Mouse (Mus musculus): Measurements from ENCODE around the gene Clec1b. TPM values are rescaled to one million over a fixed set of nuclear protein-coding genes. Genes with fewer than 3 reads are reported as not detected.

The Clec1b gene
- total RNA-seq (2015) (3.6 and 5.5 TPM in 2 replicates), total RNA-seq (2017) (3.8 and 4.5 TPM in 2 replicates)

DNA sequence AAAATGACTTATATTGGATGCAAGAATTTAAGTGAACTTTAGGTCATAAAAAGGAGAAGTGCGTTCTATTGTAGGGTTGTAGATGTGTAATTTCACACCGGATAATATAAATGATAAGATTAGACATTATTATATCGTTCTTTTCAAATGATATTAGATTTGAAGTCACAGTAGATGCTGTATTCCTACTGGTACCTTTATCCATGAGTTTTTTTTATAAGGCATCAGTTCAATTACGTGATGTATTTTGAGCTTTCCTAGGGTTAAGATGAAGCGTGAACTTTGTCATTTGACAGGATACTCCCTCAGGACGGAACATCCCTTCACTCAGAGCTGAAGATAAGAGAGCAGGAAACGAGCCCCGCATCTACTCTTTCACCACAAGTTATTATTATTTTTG lies at the start of gene Clec1b:
Gene Clec1b, plus strand, starts transcription at position 301 of the 400 bp plus-strand sequence.
- ATAC-seq (ENCODE audit: poor library complexity, severe bottlenecking), result no peak

DNA sequence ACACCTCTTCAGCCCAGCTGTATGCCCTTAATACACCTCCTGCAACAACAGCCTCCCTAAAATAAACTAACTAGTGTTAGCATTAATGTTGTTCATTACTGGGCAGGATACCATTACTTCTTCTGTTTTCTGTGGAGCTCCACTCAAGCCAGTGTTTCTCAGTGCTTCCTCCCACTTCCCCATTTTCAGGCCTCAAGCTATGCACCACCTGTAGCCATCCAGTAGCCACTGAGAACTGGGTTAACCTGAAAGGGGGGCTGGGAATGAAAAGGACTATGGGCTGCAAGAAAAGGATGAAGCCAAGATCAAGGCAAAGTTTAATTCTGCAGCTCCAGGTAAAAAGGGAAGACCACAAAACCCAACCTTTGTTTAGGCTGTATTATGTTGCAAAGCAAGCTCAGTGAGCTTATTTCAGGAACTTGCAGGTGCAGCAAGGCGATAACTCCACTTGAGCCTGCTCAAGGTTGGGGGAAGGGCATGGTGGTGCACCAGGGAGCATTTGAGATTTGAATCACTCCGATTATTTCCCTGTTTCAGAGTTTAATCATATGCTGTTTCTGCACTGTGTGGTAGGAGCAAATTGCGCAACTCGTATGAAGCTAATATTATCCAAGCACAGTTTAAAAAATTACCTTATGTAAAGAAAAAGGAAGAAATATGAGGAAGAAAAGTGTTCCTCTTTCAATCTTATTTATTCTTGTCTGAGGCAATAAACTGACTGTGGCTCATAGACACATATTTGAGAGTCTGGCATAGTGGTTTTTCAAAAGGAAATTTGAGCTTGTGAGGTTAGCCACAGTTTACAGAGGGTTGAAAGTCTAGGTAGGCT lies 47.4 kb upstream of the Clec1b start:
- ATAC-seq (ENCODE audit: poor library complexity, severe bottlenecking), result peak; percentile 86

DNA sequence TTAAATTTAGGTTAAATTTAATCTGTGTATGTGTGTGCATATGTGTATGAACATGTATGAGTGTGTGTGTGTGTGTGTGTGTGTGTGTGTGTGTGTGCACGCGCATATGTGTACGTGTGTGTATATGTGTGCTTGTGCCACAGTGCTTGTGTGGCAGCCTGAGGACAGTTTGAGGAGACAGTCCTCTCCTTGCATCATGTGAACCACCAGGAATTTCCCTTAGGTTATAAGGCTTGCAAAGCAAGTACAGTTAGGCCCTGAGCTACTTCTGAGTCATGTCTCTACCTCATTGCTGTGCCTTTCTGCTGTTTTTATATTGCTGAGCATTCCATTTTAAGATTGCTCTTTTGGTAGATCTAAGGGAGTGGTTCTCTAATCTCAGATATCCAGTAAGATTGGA lies 46.0 kb upstream of the Clec1b start:
- 0 out of 2 replicates have a peak, but pooled peaks have one; percentile 15 for ATAC-seq (ENCODE audit: poor library complexity, severe bottlenecking)

DNA sequence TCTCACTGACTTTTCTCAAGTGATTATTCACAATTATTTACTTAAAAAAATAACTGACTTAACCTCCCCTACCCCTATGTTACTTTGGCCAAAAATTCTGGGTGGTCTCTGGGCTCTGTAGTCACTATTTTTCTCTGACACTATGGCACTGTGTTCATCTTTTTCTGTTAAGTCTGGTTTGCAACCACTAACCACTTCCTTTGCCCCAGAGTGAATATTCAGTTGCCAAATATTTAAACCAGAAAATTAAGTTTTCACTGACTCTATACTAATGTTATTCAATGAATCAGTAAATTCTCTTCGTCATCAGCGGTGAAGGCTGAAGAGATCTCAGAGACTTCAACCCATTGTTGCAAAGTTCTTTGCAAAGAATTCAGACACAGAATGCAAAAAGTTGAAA lies 41.3 kb upstream of the Clec1b start:
- peak; percentile 13; the same call in 1 of the 2 replicates for ATAC-seq (ENCODE audit: poor library complexity, severe bottlenecking)

DNA sequence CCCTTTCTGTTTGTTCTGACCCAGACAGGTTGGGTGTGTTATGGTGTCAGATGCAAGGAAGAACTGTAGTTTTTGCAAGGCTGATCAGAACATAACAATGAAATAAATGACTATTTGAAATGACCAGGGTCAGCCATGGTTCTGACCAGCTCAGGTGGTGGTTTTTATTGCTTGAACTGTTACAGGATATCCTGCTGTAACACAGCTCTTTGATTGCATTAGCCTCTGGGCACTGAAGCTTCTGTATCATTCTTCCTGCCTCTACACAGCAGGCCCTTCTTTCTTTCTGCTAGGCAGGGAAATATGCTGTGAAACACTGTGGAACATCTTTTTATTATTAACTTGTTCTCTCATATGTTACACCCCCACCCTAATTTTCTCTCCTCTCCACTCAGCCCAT lies 40.7 kb upstream of the Clec1b start:
- ATAC-seq (ENCODE audit: poor library complexity, severe bottlenecking), result peak; percentile 80

DNA sequence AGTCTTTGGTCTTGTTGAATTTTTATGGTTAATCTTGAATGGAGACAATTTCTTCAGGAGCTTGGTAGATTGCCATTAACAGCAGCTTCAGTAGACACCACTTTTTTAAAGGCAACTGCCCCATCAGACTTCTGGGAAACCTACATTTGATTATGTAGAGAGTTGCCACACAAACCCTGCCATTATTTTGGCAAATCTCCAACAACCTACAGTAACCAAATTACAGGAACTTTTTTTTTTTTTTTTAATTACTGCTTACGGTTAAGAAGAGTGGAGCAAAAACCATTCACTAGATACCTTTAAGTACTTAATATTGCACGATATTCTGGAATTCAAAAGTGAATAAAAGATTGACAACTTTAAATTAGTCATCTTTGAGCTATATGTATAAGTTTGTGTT lies 37.6 kb upstream of the Clec1b start:
- no peak for ATAC-seq (ENCODE audit: poor library complexity, severe bottlenecking)

DNA sequence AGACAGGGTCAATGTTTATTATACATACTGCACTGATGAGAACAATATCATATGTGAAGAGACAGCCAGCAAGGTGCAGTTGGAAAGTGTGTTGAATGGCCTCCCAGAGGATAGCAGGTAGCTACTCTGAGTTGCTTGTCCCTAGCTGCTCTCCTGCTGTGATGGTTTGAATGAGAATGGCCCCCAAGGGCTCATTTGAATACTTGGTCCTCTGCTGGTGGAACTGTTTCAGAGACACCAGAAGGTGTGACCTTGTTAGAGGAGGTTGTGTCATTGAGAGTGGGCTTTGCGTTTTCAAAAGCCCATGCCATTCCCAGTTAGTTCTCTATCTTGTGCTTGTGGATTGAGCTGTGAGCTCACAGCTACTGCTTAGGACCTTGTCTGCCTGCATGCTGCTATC lies 33.2 kb upstream of the Clec1b start:
- no peak for ATAC-seq (ENCODE audit: poor library complexity, severe bottlenecking)

DNA sequence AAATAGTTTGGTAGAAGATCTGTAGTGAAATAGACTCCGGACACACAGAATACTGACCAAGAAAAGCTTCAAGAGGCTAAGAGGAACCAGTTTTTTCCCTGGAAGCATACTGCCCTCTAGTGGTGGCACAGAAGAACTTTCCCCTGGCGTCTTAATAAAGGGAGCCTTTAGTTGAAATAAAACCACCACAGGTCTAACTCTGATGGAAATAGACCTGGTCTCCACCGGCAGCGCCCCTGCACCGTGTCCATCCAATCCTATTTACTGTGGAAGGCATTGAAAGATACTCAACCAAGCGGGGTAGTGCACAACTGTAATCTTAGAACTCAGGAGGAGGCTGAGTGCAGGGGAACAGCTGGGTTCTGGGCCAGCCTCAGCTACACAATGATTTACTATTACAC lies 31.1 kb upstream of the Clec1b start:
- ATAC-seq (ENCODE audit: poor library complexity, severe bottlenecking), result peak; percentile 78

DNA sequence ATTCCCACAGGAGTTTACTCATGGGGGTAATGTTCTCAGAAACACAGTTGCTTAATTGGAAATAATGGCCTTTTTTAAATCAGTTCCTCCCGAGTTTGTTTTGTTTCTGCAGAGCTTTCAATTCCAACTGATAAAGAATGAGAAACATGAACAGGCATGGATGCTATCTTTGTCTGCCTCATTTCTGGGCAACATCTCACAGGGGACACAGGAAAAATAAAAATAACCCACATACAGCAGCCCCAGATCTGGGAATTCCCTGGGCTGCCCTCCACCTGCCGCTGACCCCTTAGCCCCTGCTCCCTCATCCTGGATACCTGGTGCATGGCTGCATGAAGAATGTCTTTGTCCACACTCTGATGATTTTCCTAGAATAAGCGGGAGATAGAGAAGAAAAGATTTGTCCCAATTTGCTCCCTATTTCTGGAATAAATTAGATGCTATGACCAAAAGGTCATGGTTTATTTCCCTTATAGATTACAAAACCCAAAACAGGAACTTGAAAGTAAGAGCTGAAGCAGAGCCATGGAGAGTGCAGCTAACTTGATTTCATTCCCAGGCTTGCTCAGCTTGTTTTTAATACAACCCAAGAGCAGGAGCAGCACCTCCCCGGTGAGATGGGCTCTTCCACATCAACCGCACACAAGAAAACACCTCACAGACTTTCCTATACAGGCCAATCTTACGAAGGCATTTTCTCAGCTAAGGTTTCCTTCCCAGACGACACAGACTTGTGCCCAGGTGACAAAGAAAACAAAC lies 27.5 kb upstream of the Clec1b start:
- ATAC-seq (ENCODE audit: poor library complexity, severe bottlenecking), result peak; percentile 63

DNA sequence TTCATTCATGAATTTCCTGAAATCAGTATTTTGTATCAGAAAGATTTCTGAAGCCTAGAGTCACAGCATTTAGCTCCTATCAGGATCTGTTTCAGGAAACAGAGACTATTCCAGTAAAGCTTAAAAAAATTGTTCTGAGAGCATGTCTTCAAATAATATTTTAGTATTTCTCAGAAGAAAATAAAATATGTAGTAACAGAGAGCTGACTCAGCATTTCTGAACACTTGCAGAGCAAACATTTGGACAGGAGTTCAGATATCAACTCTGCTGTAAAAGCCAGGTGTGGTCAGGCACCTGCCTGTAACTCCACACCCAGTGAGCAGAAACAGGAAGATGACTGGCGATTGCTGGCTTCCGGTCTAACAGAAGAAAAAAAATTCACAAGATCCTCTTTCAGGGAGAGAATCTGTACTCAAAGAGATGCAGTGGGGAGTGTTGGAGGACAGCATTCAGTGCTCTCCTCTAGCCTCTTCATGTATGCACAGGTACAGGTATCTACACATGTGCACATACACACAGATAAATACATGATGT lies 22.1 kb upstream of the Clec1b start:
- peak; percentile 99 for ATAC-seq (ENCODE audit: poor library complexity, severe bottlenecking)

DNA sequence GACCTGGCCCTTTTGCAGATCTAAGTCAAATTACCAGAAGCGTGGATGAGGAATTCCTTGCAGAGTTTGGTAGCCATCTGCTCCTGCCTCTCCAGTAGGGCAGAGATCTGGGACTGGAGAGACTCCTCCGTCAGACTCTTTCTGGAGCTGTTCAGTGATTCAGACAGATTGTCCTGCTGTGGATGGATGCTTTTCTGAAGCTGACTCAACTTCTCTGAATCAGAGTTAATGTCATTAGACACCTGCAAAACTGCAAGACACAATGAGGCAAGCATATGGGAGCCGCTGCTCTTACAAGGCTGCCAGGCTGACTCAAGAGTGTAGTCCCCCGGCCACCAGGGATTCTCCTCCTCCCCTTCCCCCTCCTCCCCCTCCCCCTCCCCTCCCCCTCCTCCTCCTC lies 16.6 kb upstream of the Clec1b start:
- no peak for ATAC-seq (ENCODE audit: poor library complexity, severe bottlenecking)

DNA sequence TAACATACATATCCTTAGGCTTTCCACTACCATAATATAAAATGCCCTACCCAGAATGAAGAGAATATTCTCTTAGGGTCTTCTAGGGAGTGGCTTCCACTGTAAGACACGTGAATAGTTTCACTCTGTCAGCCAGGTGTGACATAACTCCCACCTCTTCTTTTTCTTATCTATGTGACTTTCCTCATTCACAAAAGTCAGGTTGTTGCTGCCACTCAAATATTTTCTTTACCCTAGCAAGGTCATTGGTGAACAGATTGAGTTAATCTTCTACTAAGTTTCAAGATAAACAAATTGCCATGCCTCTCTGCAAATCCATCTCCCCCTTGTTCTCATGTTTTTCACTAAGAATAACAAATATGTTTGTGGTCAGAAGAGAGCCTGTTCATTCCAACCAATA lies 15.4 kb upstream of the Clec1b start:
- no peak for ATAC-seq (ENCODE audit: poor library complexity, severe bottlenecking)

DNA sequence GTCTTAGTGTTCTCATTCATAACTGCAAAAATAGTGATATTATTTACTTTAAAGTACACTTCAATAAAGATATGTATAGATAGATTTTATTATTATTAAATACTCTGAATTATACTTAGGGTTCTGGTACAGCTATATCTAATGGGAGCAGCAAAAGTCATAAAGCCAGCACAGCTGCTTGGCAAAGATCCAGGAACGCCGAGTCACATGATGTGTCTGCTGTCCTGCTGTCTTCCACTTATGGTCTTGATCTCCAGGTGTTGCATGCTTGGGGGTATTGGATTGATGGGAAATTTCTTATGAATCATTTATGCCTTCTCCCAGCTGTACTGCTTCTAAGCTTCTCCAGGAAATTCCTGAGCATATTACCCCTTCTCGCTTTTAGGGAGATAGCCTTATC lies 13.6 kb upstream of the Clec1b start:
- ATAC-seq (ENCODE audit: poor library complexity, severe bottlenecking), result no peak

DNA sequence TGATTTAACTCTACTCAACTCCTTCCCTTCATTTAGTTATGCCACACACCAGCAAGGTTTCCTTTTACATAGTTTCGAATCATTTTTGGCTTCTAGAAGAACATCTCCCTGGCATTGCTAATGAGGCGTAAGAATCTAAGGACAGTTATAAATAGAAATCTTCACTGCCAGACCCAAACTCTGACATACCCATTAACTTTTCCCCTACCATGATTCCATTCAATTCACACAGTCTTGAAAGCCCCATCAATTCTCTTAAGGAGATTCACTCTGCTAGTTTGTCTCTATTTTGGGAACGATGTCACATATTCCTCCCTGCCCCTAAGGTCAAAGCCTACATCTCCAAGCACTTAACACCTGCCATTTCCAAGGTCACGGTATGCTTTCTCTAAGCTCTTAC lies 12.1 kb upstream of the Clec1b start:
- no peak for ATAC-seq (ENCODE audit: poor library complexity, severe bottlenecking)

DNA sequence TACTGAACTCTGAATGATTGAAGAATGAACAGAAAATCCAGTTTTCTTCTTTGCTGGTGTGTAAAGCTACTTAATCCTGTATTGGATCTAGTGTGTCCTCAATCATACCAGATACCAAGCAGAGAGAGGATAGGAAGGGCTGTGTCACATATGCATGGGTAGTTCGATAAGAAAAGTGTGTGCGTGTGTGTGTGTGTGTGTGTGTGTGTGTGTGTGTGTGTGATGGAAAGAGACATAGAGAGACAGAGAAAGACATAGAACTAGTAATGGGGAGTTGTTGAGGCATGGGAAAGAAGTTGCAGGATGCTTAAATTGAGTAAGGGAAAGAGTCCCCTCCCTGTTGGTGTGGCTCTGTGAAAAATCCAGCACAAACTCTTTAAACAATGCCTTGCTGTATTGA lies 11.3 kb upstream of the Clec1b start, which contains the start of gene Clec12b:
Gene Clec12b, minus strand, starts transcription at position 101 of the 400 bp plus-strand sequence.
- ATAC-seq (ENCODE audit: poor library complexity, severe bottlenecking), result no peak

DNA sequence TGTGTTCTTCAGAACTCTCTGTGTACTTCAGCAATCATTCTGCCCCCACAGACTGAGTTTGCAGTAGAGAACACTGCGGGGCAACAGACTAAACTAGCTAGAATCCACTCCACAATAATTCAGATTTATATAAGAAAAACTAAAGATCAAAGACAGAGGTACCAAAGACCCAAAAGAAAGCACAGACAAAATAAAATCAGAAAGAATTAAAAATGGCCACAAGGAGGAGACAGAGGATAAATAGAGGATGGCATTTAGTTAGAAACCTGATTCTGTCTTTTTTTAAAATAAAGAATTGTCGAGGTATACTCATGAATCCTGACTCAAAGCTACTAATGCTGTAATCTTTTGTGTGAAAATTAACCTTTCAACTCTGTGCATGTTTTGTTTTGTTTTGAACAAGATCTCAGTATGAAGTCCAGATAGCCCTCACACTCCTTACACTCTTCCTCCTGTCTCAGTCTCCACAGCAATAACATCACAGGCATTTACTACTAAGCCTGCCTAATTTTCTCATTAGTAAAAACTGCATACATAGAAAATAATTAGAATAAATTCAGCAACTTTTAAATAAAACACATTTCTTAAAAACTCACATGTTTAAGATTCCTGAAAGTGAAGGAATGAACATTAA lies 3.9 kb upstream of the Clec1b start:
- ATAC-seq (ENCODE audit: poor library complexity, severe bottlenecking), result peak; percentile 60

DNA sequence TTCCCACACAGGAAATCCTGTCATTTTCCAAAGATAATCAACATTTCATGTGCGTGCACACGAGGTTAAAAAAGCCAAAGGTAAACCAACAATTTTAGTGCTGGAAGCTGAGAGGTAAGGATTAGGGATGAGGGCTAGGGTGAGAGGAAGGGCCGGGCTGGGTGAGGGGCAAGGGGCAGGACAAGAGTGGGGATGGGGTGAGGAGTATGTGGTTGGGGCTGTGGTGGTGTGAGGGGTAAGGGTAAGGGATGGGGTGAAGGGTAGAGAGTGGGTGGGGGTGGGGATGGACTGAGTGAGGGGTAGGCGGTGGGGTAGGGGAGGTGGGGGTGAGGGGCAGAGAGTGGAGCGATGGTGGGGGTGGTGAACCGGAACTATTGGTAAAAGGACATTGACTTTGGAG lies 3.4 kb upstream of the Clec1b start:
- ATAC-seq (ENCODE audit: poor library complexity, severe bottlenecking), result no peak

DNA sequence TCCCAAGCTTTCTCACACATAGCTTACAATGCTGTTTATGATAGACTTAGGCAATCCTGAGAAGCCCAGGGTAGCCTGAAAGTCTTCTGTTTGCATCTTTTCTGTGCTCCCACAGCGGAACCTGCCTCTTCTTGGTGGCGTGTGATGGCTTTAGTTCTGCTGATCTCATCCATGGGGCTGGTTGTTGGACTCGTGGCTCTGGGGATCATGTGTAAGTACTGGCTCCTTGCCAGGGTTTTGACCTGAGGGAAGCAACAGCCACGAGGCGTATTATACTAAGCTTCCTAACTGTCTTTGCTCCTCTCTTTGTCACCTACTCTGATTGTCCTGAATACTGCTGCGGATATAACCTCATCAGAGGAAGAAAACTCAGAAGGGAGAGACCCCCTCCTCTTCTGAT lies 2.8 kb downstream of the Clec1b start:
- ATAC-seq (ENCODE audit: poor library complexity, severe bottlenecking), result no peak

DNA sequence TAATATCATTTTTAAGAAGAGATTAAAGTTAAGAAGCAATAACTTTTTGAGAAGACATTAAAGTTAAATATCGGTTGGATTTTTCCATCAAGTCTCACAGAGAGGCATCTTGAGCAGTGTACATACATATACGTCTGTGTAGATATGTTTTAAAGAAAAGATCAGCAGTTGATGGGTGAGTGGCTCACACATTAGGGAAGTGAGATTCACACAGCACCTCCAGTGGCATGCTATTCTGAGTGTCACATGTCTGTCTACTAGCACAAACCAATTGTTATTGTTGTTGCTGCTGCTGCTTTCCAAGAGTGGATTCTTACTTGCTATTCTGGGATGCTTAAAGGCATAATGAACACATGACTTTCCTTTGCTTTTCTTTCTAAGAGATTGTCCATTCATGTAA lies 5.3 kb downstream of the Clec1b start:
- ATAC-seq (ENCODE audit: poor library complexity, severe bottlenecking), result peak; percentile 59

DNA sequence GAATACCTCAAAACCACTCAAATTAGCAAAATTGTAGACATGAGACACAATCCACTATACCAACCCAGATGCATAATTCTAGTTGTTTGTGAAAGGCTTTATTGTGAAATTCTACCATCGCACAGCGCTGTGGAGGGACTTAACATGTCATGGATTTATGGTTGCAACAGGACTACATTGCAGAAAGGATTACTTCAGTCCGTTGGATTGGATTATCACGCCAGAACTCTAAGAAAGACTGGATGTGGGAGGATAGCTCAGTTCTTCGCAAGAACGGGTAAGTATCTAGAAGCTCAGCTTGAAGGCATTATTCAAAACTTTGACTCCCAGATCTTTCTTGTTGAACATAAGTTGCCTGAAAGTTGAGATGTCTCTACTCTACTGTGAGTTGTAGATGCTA lies 6.3 kb downstream of the Clec1b start:
- 0 out of 2 replicates have a peak, but pooled peaks have one; percentile 26 for ATAC-seq (ENCODE audit: poor library complexity, severe bottlenecking)

DNA sequence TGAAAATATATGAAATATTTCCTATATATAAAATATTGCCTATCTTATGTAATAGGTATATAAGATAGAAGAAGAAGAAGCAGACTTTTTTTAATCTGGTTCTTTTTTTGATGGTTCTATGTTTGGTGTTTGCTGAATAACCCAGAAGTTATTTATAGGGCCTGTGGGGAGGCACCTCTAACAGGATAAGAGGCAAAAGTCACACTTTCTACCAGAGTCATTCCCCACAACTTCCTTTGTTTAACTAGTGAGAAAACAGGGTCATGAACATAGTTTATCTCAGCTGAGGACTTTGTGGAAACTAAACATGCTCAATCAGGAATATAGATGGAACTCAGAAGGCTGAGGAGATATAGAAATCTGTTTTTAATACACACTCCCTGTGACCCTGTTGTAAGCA lies 8.9 kb downstream of the Clec1b start:
- peak; percentile 26; the same call in 1 of the 2 replicates for ATAC-seq (ENCODE audit: poor library complexity, severe bottlenecking)
